Mouse (Mus musculus) intestine, postnatal 0 days (tissue): ENCODE measurements around the gene Gm42791. TPM values are rescaled to one million over a fixed set of nuclear protein-coding genes. Genes with fewer than 3 reads are reported as not detected.

Source experiments
- ATAC-seq: fragments of 200-750 bp; cut with Nextera tagmentation; 2 replicates; pipeline ENCODE4 v1.8.0; 2017; ENCODE audit warnings: mild to moderate bottlenecking, moderate TSS enrichment, moderate library complexity
- H3K27ac ChIP-seq: fragments of 300-500 bp; sonication (generic); 2 replicates; pipeline ENCODE4 v1.5.1; 2014; ENCODE audit warnings: mild to moderate bottlenecking, low read depth, low read length, moderate library complexity
- H3K27me3 ChIP-seq: fragments of 300-500 bp; sonication (generic); replicated peaks from 2 replicates; pipeline ENCODE4 v1.6.1; 2014; ENCODE audit warnings: low read length, mixed read lengths; ENCODE audit not compliant: control insufficient read depth, insufficient read depth
- H3K36me3 ChIP-seq: fragments of 300-500 bp; sonication (generic); 2 replicates; pipeline ENCODE4 v1.6.1; 2014; ENCODE audit warnings: mild to moderate bottlenecking, moderate library complexity; ENCODE audit not compliant: control insufficient read depth, insufficient read depth
- H3K4me1 ChIP-seq: fragments of 300-500 bp; sonication (generic); replicated peaks from 2 replicates; pipeline ENCODE4 v1.6.1; 2014; ENCODE audit warnings: antibody characterized with exemption, low read length, mixed read lengths; ENCODE audit not compliant: control insufficient read depth, insufficient read depth
- H3K4me2 ChIP-seq: fragments of 300-500 bp; sonication (generic); replicated peaks from 2 replicates; pipeline ENCODE4 v1.6.1; 2014; ENCODE audit warnings: low read depth, mild to moderate bottlenecking, moderate library complexity
- H3K4me3 ChIP-seq: fragments of 300-500 bp; sonication (generic); 2 replicates; pipeline ENCODE4 v1.5.1; 2014; ENCODE audit warnings: low read depth, low read length
- H3K9ac ChIP-seq: fragments of 300-500 bp; sonication (generic); 2 replicates; pipeline ENCODE4 v1.6.1; 2014; ENCODE audit warnings: mild to moderate bottlenecking, low read depth, low read length
- H3K9me3 ChIP-seq: fragments of 300-500 bp; sonication (generic); 2 replicates; pipeline ENCODE4 v1.6.1; 2016; ENCODE audit warnings: mixed run types; ENCODE audit not compliant: control insufficient read depth
- CTCF ChIP-seq: sonication (generic); IDR thresholded peaks from 2 replicates; pipeline ENCODE4 v1.5.1; 2016; ENCODE audit warnings: low read depth, mild to moderate bottlenecking, control low read depth, antibody characterized with exemption, moderate library complexity
- WGBS: fragments of 180-500 bp; shearing (Covaris S2); extraction: QIAGEN DNeasy Blood & Tissue Kit; methylation state at CpG from one replicate; pipeline ENCODE4 v1.1.7; 2014; 5-methylcytosine and 5-hydroxymethylcytosine counted together
- polyA plus RNA-seq: library from polyadenylated mRNA; unstranded; fragments of >200 nt; fragmentation: Nextera tagmentation; extraction: Ambion mirVana; gene quantifications from 2 replicates; pipeline ENCODE4 v1.2.1, GENCODE M21; 2015

Gene Gm42791
- polyA plus RNA-seq, 1 experiment from 2014 or later = not detected

DNA sequence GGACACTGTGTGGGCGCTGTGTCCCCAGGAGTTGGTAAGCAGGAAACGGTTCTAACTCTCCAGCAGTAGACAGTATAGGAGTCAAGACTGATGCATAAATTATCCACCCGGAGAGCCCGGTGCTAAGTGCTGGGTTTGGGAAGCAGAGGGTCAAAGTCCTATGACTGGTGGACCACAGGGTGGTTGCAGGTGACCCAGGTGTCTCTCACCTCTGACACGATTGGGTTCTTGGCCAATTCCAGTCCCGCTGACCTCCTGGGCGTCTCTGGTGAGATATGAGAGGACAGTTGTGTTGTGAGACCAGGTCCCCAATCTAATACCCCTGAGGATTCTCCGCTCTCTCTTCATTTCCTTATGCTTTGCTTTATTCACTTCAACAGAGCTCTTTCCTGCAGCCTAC, 139.9 kb downstream of the Gm42791 start:
- no peak for ATAC-seq
- WGBS = 78% methylated on average over 8 of the region's 8 CpGs
- no peak overlapping the region for H3K27ac ChIP-seq
- H3K9ac ChIP-seq = no peak overlapping the region
- no peaks in the 10 kb centered on the region for H3K9me3 ChIP-seq
- H3K4me2 ChIP-seq = no peak overlapping the region
- H3K4me1 ChIP-seq = no peaks in the 10 kb centered on the region
- H3K27me3 ChIP-seq = no peaks in the 10 kb centered on the region
- H3K4me3 ChIP-seq = no peak overlapping the region
- H3K36me3 ChIP-seq = no peaks in the 10 kb centered on the region
- no peak for TF ChIP-seq CTCF

- TF ChIP-seq CTCF = no peak
- Histone ChIP-seq H3K27me3 (no peaks in the 10 kb centered on the region), H3K9ac (no peak overlapping the region), H3K9me3 (no peaks in the 10 kb centered on the region), H3K36me3 (no peaks in the 10 kb centered on the region), H3K4me2 (no peak overlapping the region), H3K4me1 (no peaks in the 10 kb centered on the region), H3K4me3 (no peak overlapping the region), H3K27ac (no peak overlapping the region)
- no peak for ATAC-seq
- 43% methylated on average over 5 of the region's 5 CpGs for WGBS
Measured at GRCm38 (mm10) chr5:148854166-148854565, 140.8 kb downstream of the Gm42791 start.

- H3K4me3 ChIP-seq = no peak overlapping the region
- H3K9me3 ChIP-seq = no peaks in the 10 kb centered on the region
- H3K4me1 ChIP-seq = no peaks in the 10 kb centered on the region
- TF ChIP-seq CTCF = no peak
- no peaks in the 10 kb centered on the region for H3K27me3 ChIP-seq
- no peak overlapping the region for H3K4me2 ChIP-seq
- H3K9ac ChIP-seq = no peak overlapping the region
- no peak for ATAC-seq
- WGBS = 80% methylated on average over 6 of the region's 6 CpGs
- H3K36me3 ChIP-seq = no peaks in the 10 kb centered on the region
- H3K27ac ChIP-seq = no peak overlapping the region
Measured at GRCm38 (mm10) chr5:148849516-148849915, 145.4 kb downstream of the Gm42791 start.

- Histone ChIP-seq H3K9me3 (no peaks in the 10 kb centered on the region), H3K4me3 (no peak overlapping the region), H3K4me2 (no peak overlapping the region), H3K36me3 (no peaks in the 10 kb centered on the region), H3K27me3 (no peaks in the 10 kb centered on the region), H3K27ac (no peak overlapping the region), H3K9ac (no peak overlapping the region), H3K4me1 (no peaks in the 10 kb centered on the region)
- ATAC-seq = no peak
- peak; percentile 43 for TF ChIP-seq CTCF
- 97% methylated on average over 5 of the region's 5 CpGs for WGBS
Measured at GRCm38 (mm10) chr5:148847032-148847431, 147.9 kb downstream of the Gm42791 start.

Other genes starting within 250 kb of the Gm42791 start
- gene Katnal1, start 65.8 kb downstream of the Gm42791 start, polyA plus RNA-seq = 2.7 and 2.9 TPM in 2 replicates
- 16.9 and 17.5 TPM in 2 replicates for gene Uspl1, start 189.2 kb upstream of the Gm42791 start, polyA plus RNA-seq
- 516 and 565 TPM in 2 replicates for gene Hmgb1, start 189.3 kb upstream of the Gm42791 start, polyA plus RNA-seq